Mouse (Mus musculus) left cerebral cortex, postnatal 36 days (tissue): ENCODE data around the gene Rai1. TPM values are rescaled to one million over a fixed set of nuclear protein-coding genes. Genes with fewer than 3 reads are reported as not detected.

Source experiments
- DNase-seq, 2 experiments: peaks; one replicate each; pipeline ENCODE4 v3.0.0; 2021 to 2022; ENCODE audit warnings: low spot score in 2 of 2, mixed read lengths in 1 of 2
- intact Hi-C: fragments of 180-260 bp; cut with DNase I; formaldehyde crosslinking; loops from one replicate; pipeline ENCODE4 v1.15.1; 2025
- total RNA-seq, 2 experiments: library from RNA; stranded (reverse); gene quantifications; 2 replicates each; pipeline ENCODE4 v1.2.3; 2021

Rai1 gene
- total RNA-seq, 2 experiments from 2014 or later: 57.3 to 73.4 TPM

DNA sequence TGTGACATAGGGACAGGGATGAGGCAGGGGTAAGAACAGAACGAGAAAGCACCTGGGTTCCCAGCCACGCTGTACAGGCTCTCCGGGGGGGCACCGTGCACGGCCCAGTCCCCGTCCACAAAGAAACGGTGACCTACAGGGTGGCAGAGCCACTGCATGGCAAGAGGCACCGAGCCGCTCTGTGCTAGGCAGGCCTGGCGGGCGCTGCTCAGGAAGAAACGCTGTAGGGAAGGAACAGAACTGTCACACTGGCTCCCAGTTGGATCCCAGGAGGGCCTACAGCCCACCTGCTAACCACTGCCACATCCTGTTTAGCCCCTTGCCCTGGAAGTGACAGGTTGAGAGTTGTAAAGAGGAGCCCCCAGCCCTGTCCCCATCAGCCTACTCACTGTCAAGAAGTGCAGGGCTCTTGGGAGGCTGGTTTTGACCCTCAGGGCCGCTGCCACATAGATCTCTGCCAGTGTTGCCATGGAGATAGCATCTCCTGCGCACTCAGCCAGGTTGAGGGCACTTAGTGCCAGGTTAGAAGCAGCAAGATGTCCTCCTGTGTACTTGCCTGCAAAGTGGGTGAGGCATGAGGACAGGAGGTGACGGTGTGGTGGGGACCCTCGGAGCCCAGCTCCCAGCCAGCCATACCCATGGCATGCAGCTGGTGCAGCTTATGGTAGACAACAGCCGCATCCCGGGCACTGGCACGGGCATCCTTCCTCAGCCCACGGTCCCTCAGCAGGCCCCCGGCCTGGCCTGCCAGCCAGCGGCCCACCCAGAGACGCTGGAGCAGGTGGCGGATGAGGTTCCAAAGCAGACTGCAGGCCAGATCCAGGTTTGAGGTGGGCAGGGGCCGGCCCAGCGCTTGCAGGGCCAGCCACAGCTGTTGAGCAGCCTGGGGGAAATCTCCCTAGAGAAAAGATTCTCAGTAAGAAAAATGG is 98.2 kb downstream of the Rai1 start:
- intact Hi-C loops: no loop called here

DNA sequence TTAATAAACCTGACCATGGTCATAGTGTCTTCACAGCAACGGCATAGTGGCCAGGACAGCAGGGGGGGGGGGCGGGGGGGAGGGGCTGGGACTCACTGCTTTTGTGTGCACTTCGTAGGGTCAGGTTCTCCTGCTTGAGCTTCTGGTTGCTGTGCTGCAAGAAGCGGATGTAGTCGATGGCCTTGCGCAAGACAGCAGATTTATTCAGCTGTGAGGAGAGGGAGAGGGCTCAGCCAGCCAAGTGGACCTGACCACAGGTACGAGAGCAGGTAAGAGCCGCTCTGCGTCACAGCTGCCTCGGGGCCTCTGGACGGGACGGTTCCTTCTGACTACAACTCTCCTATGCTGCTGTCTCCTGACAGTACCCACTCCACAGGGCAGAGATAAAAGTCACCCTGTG is 100.2 kb downstream of the Rai1 start:
- intact Hi-C loops: no loop called here
- DNase-seq: no peak

More for the DNA sequence above, 98.2 kb downstream of the Rai1 start:
- DNase-seq: no peak

DNA sequence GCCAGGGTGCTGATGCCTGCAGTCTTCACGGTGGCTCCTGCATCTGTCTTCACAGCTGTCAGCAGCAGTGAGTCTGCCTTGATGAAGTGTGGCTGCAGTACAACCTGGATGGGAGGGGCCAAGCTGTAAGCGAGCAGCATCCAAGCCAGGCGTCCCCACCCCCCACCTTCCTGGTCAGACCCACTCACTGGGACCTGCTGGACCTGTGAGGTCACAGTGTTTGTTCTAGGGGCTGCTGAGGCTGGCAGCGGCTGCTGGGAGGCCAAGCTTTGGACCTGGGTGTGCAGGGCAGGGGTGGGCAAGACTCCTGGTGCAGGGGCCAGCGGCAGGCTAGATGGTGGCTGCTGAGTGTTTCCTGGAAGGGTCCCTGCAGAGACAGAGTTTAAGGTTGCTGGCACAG is 101.4 kb downstream of the Rai1 start:
- intact Hi-C loops: no loop called here
- DNase-seq: no peak

DNA sequence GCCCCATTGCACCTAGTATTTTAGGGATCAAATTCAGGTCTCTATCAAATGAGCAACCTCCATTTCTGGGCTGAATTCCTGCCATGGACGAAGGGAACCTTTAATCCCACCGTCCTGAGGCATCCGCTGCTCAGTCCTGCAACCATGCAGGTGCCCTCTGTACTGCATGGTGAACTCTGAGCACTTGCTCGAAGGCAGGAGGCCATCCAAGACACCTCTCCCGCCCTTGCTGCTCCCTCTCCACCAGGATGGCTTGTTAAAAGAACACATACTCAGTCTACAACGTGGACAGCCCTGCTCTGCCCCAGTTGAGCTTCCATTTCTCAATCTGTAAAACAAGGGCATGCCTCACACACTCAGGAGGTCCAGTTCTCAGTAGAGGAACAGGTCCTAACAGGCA is 103.4 kb downstream of the Rai1 start:
- no peak for DNase-seq
- intact Hi-C loops: no loop called here

DNA sequence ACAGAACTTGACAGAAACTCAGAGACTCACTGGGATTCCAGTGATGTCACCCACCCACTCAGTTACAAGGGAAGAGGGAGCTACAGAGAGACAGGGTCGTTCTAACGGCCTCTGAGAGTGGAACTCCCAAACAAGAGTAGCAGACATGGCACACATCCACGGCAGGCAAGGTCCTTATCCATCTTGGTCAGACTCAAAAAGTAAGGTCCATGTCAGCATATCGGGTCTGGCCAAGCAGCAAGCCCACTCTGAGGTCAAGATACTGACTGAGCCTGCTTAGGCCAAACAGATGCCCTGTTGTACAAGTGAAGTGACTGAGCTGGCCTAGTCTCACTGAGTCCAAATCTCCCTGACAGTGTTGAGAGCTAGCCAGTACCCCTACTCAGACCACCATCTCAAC is 103.9 kb downstream of the Rai1 start:
- intact Hi-C loops: no loop called here
- DNase-seq: no peak

DNA sequence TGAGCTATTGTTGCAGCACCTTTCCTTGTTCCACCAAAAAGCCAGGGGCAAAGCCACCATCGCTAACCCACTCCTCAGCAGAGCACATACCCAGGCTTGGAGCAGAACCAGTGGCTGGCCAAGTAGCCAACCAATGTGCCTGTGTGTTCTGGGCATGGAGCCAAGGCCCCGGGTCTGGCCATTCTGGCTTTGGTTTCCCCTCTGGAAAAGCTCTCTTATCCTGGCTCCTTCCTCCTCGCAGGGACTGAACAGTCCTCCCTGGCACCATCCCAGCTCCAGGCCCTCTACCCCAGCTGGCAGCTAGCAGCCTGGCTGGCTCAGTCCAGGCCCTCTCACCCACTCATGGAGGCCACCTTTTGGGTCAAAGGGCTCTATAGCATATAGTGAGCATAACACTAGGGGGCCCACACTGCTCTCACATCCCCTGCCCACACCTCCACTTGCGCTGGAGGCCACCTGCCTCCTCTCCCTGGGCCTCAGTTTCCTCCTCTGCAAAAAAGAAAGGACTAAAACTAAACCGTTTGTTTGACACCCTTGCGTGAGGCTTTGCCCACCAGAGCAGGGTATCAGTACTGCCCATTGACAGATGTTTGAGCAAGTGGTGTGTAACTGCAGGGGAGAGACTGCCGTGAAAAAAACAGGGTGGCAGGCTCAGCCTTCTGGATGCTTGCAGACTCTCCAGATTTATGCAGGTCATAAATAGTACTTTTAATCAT is 104.6 kb downstream of the Rai1 start:
- intact Hi-C loops: no loop called here
- peak; percentile 68 to 70 for DNase-seq

DNA sequence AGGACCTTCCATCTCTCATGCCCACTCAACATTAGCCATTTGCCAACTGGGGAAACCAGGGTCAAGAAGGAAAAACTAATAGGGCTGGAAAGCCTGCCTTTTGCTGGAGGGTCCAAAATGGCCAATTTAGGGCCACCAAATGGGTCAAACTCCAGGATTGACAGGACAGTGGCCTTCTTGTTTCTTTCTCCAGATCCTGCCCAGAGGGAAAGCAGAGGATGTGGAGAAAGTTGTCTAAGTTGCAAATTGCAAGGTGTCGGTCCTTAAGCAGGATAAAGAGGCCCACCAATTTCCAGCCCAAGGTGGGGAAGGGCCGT is 105.1 kb downstream of the Rai1 start:
- no peak for DNase-seq
- intact Hi-C loops: no loop called here

DNA sequence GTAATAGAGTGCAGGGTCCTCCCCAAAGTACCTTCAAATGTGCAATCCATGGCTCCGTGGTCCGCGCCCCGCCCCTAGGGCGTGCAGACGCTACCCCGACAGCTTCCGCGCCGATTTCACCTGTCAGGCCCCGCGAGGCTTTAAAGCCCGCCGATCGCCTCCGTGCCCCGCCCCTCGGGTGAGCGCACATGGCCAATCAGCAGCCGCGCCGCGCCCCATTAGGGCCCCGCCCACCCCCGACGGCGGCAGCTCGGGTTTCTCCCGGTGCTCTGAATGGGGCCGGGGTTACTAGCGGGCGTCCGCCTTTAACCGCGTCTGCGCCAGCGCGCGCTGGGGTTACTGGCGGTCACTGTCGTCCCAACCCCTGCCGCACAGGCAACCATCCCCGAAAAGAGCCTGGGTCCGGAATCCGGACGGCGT is 105.5 kb downstream of the Rai1 start:
- intact Hi-C loops: no loop called here
- peak; percentile 83 to 84 for DNase-seq

DNA sequence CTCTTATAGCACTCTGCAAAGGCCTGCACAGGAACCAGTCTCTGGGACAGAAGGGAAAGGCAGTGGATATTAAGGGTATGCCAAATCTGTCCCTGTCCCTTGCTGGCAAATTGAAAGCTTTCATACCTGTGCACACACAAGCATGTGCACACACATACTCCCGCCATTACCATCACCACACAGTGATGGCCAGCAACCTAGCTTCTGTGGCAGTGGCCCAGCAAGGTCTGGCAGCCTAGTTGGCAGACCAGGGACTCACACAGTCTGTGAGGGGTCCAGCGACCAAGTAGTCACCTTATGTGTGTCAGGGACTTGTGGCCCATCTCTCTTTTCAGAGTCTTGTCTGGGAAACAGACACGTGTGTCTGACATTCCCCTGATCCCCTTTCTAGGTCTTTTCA is 106.3 kb downstream of the Rai1 start:
- intact Hi-C loops: no loop called here
- no peak for DNase-seq

DNA sequence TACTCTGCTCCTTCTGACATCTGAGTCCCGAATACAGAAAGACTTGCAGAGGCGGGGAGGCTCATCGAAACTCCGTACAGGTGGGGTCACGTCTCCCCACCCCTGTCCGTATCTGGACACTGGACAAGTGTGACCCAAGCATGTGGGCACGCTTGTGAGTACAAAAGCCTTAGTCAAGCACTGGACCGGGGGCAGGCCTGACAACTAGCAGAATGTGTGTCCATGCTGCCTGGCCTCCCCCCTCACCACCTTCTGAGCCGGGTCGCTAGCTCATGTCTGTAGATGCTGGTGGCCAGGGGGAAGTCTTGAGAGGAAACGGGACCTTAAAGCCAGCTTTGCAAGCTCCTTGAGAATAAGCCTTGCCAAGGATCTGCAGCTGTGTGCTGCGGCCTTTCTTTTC is 106.9 kb downstream of the Rai1 start:
- no peak for DNase-seq
- intact Hi-C loops: no loop called here

DNA sequence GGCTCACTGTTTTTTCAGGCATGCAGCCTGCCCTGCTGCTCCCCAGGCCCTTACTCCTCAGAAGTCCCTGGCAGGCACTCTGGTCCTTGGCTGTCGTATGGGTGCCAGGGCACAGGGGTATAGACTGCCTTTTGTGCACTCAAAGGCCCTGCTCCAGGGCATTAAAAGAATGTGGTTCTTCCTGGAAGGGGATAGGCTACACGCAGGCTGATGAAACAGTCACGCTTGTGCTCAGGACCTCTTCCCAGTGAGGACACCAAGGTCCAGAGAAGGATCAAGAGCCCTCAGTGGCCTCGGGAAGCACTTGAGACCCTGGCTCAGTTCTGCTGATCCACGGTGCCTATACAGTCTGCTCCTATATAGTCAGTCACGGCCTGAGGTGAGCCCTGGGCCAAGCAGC is 108.5 kb downstream of the Rai1 start:
- intact Hi-C loops: no loop called here

DNA sequence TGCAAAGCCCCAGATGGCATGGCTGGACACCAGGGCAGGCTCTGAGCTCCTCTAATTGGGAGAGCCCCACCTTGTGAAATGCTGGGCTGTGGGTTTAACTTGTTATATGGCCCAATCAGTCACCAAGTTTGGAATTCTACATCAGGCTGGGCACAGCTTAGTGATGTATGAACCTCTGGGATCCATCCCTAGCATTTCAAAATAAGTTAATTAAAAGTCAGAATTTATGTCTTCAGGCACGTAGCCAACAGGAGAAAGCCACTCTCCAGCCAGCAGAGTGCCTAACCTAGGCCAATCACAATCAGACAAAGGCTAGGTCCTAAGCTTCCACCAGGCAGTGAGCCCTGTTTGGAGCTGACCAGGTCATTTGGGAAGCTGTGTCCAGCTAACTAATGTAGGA is 111.9 kb downstream of the Rai1 start:
- DNase-seq: no peak

More for the DNA sequence above, 108.5 kb downstream of the Rai1 start:
- no peak for DNase-seq

DNA sequence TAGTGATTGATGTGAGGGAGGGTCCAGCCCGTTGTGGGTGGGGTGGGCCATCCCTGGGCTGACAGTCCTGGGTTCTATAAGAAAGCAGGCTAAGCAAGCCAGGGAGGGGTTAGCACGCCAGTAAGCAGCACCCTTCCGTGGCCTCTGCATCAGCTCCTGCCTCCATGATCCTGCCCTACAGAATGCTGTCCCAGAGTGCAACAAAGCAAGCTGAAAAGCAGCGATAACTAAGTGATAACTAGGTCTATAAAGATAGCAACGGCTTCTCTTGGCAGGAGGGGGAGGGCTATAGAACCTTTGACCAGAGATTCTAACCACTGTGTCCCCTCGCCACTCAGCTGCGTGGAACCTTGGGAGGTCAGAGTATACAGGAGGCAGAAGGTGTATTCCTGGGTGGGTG is 112.7 kb downstream of the Rai1 start:
- no peak for DNase-seq
- intact Hi-C loops: no loop called here

More for the DNA sequence above, 111.9 kb downstream of the Rai1 start:
- intact Hi-C loops: no loop called here

DNA sequence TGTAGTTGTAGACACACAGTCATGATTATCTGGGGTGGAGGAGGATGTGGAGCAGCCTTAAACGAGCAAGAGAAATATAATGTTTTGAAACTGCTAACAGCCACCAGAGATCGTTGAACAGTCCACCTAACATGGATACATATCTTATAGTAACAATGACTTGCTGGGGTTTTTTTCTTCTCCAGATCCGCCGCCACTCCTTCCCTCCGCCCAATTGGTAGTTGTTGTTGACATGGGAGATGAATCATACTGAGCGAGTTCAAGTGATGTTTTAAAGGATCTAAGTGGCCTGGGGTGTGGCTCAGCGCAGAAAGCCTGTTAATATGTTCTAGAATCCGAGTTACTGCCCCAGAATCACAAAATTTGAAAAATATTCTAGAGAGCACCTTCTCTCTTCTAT is 114.8 kb downstream of the Rai1 start:
- intact Hi-C loops: no loop called here
- no peak for DNase-seq

DNA sequence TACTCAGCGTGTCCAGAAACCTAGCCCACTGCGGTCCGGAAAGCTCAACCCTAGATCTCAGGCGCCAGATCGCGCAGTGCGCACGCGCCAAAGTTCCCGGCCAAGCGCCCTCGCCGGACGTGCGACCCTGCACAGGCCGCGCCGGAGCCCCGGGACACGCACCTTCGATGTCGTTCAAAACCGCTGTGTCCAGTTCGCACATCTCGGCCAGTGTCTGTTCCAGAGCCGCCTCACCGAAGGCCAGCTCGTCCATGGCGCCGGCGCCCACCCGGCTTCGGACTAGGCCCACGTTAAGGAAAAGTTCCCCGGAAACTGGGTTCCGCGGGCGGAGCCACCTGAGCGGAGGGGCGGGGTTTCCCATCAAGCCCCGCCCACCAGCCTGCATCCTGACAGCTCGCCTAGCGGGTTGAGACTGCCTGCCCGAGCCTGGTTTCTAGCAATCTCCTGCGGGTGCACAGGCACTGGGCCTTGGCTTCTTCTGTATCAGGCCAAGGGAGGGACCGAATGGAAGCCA is 115.5 kb downstream of the Rai1 start:
- peak; percentile 89 for DNase-seq
- intact Hi-C loops: no loop called here

DNA sequence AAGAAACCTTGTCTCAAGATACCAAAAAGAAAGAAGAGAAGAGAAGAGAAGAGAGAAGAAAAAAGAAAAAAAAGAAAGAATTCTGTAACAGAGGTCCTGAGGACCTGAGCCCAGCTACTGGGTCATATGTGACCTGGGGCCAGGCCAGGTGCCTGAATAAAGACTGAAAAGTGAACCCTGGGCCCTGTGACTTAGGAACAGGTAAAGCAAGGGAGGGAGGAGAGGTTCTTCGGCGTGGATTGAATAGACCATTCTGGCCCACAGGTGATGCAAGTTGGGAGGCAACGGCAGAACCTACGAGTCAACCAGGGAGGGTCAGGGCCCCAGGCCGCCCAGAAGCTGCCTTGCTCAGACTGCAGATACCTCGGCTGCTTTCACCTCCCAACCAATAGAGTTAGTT is 116.6 kb downstream of the Rai1 start:
- no peak for DNase-seq
- intact Hi-C loops: no loop called here

DNA sequence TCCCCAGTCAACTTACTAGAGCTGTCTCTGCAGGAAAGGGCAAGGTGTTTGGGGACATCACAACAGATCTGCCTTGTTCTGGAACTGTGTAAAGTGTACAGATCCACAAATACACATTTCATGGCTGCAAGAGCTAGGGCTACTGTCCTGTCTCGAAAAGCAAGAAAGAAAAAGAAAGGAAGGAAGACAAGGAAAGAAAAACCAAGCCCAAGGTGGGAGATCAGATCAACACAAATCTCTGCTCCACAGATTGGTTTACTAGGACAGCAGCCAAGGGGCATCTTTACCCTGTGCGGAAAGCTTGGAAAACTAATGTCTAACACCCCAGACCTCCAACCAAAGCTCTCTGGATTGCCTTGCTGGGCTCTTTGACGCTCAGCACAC is 117.3 kb downstream of the Rai1 start:
- intact Hi-C loops: no loop called here

DNA sequence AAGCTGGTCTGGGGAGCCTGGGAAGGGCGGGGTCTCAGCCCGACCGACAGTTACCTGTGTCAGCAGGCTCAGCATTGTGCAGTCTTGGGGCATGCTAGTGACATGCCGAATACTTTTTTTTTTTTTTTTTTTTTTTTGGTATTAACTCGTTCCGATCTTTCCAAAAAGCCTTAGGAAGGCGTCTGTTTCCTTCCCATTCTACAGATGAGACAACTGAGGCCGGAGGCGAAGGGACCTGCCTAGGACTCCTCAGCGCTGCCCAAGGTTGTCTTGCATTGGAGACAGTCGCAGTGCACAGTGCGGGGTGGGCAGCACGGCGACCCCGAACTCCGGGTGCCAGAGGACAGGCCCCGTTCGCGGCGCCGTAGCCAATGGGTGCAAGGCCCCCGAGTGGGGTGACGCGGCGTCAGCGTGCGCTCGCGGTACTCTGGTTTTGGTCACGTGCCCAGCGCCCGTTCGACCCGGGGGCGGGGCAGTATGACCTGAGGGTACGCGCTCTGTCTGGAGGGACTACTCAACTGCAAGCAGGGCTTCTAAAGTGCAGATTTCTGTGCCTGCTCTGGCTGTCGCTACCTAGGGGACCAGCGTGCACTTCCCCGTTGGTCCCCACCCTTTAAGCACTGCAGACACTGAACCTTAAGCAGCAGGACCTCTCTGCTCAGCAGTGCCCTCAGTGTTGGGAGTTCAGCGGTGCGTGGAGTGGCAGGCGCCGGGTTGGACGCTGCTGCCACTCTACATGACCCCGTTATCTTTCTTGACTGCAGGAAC is 117.8 kb downstream of the Rai1 start, which contains the start of gene Srebf1:
Srebf1 (minus strand) TSS at position 113 of the 768 bp plus-strand sequence.
- DNase-seq: peak; percentile 70 to 74
- intact Hi-C loops: no loop called here

More for the DNA sequence above, 117.3 kb downstream of the Rai1 start:
- DNase-seq: no peak

DNA sequence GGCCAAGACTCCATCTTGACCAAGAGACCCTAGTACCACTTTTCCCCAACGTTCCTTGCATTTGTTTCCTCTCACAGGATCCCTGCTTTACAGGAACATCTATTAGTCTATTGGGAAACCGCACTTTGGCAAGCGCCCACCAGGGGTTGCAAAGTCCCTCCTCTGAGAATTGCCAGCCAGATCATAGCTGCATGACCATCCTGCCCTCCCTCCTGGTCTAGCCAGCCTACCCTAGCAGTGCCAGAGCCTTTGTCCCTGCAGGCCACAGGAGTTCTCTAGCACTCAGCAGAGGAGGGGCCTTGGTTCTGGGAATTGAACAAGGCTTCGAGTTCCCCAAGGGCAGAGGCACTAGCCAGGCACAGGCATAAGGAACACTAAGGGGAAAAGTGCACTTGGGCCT is 119.9 kb downstream of the Rai1 start:
- DNase-seq: no peak
- intact Hi-C loops: no loop called here

DNA sequence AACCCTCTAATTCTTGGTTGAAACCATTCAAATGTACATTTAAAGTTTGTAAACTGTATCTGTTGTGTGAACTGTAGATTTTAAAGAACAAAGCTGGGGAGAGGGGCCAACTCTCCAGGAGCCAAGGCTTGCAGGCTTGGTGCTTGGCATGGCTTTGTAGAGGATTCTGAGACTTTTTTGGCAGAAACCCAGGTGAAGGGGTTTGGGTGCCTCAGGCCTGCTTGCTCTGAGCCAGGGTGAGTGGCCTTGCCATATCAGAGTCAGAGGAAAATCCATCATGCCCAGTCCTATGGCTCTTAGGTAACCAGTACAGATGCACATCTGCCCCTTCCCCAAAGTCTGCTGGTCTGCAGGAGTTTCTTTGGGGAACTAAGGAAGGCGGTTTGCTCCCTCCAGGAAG is 121.1 kb downstream of the Rai1 start:
- intact Hi-C loops: no loop called here
- no peak for DNase-seq
